Mouse (Mus musculus) MEL (cell line): ENCODE data around the gene Slc25a33. TPM values are rescaled to one million over a fixed set of nuclear protein-coding genes. Genes with fewer than 3 reads are reported as not detected.
A peak's percentile ranks its signal among the peaks of the same experiment; 100 is the strongest.

Experiments used
- DNase-seq: peaks from one replicate; pipeline ENCODE4 v3.0.0; 2011; ENCODE audit warnings: low read depth, low spot score
- H3K27ac ChIP-seq: 2 replicates; pipeline ENCODE4 v1.5.1; 2012; ENCODE audit warnings: low read depth, mild to moderate bottlenecking, control low read depth, low read length, moderate library complexity; ENCODE audit not compliant: control insufficient read depth
- H3K27me3 ChIP-seq, 2 experiments: fragments of 150-350 bp in 1 of 2; sonication (generic) in 1 of 2; 2 replicates each; pipeline ENCODE4 v1.6.1; 2012; ENCODE audit warnings: low read length in 2 of 2, mild to moderate bottlenecking in 2 of 2, improper control_type of control experiment in 1 of 2, moderate library complexity in 1 of 2; ENCODE audit not compliant: insufficient read depth in 2 of 2, control insufficient read depth in 1 of 2
- H3K36me3 ChIP-seq, 2 experiments: 2 replicates each; pipeline ENCODE4 v1.6.1; 2012 to 2014; ENCODE audit warnings: low read length in 2 of 2, improper control_type of control experiment in 1 of 2, inconsistent platforms in 1 of 2, mild to moderate bottlenecking in 1 of 2; ENCODE audit not compliant: insufficient read depth in 2 of 2, control insufficient read depth in 1 of 2
- H3K4me1 ChIP-seq, 2 experiments: fragments of 150-350 bp in 1 of 2; sonication (generic) in 1 of 2; 2 replicates each; pipeline ENCODE4 v1.6.1; 2012; ENCODE audit warnings: low read length in 2 of 2, improper control_type of control experiment in 1 of 2, mild to moderate bottlenecking in 1 of 2; ENCODE audit not compliant: insufficient read depth in 2 of 2, control insufficient read depth in 1 of 2
- H3K4me3 ChIP-seq, 2 experiments: fragments of 150-350 bp in 1 of 2; sonication (generic) in 1 of 2; 2 replicates each; pipeline ENCODE4 v1.5.1; 2012; ENCODE audit warnings: low read depth in 2 of 2, low read length in 2 of 2, mild to moderate bottlenecking in 2 of 2, moderate library complexity in 2 of 2, control low read depth in 1 of 2, improper control_type of control experiment in 1 of 2; ENCODE audit not compliant: control insufficient read depth in 1 of 2, insufficient read depth in 1 of 2
- H3K79me2 ChIP-seq: 2 replicates; pipeline ENCODE4 v1.6.1; 2012; ENCODE audit warnings: mild to moderate bottlenecking, low read length, moderate library complexity; ENCODE audit not compliant: control insufficient read depth, poor library complexity, insufficient read depth
- H3K9ac ChIP-seq: 2 replicates; pipeline ENCODE4 v1.6.1; 2012; ENCODE audit warnings: low read depth, mild to moderate bottlenecking, control low read depth, low read length, moderate library complexity; ENCODE audit not compliant: control insufficient read depth, poor library complexity, severe bottlenecking
- H3K9me3 ChIP-seq: fragments of 150-350 bp; sonication (generic); replicated peaks from 2 replicates; pipeline ENCODE4 v1.6.1; 2012; ENCODE audit warnings: mild to moderate bottlenecking, low read length, improper control_type of control experiment, moderate library complexity; ENCODE audit not compliant: insufficient read depth
- CHD2 ChIP-seq: IDR thresholded peaks from 2 replicates; pipeline ENCODE4 v1.6.1; 2011; ENCODE audit warnings: low read length, improper control_type of control experiment
- ETS1 ChIP-seq: IDR thresholded peaks from 2 replicates; pipeline ENCODE4 v1.6.1; 2012; ENCODE audit warnings: low read depth, mild to moderate bottlenecking, inconsistent platforms, low read length, improper control_type of control experiment, moderate library complexity
- GABPA ChIP-seq: IDR thresholded peaks from 2 replicates; pipeline ENCODE4 v1.6.1; 2012; ENCODE audit warnings: low read depth, mild to moderate bottlenecking, inconsistent platforms, low read length, improper control_type of control experiment, moderate library complexity
- GATA1 ChIP-seq: IDR thresholded peaks from 2 replicates; pipeline ENCODE4 v1.6.1; 2011; ENCODE audit warnings: low read depth, low read length, improper control_type of control experiment
- JUND ChIP-seq: IDR thresholded peaks from 2 replicates; pipeline ENCODE4 v1.6.1; 2011; ENCODE audit warnings: low read depth, mild to moderate bottlenecking, improper control_type of control experiment, low read length
- KAT2A ChIP-seq: conservative IDR thresholded peaks from 2 replicates; pipeline ENCODE4 v1.6.1; 2012; ENCODE audit warnings: low read depth, low read length, improper control_type of control experiment, inconsistent platforms
- MAFK ChIP-seq: IDR thresholded peaks from 2 replicates; pipeline ENCODE4 v1.6.1; 2011; ENCODE audit warnings: low read depth, mild to moderate bottlenecking, low read length, improper control_type of control experiment, borderline replicate concordance
- MAX ChIP-seq: IDR thresholded peaks from 2 replicates; pipeline ENCODE4 v1.6.1; 2011; ENCODE audit warnings: low read length, improper control_type of control experiment
- MYC ChIP-seq: IDR thresholded peaks from 2 replicates; pipeline ENCODE4 v1.6.1; 2011; ENCODE audit warnings: low read depth, mild to moderate bottlenecking, low read length, improper control_type of control experiment, moderate library complexity
- NRF1 ChIP-seq: IDR thresholded peaks from 2 replicates; pipeline ENCODE4 v1.6.1; 2014; ENCODE audit warnings: low read depth, mild to moderate bottlenecking, inconsistent platforms, low read length, improper control_type of control experiment, moderate library complexity; ENCODE audit not compliant: poor library complexity, insufficient read depth, severe bottlenecking
- POLR2A ChIP-seq, 2 experiments: IDR thresholded peaks; 2 replicates each; pipeline ENCODE4 v1.6.1; 2011 to 2012; ENCODE audit warnings: low read length in 2 of 2, mild to moderate bottlenecking in 2 of 2, control low read depth in 1 of 2, improper control_type of control experiment in 1 of 2, low read depth in 1 of 2, moderate library complexity in 1 of 2; ENCODE audit not compliant: control insufficient read depth in 1 of 2, insufficient read depth in 1 of 2, poor library complexity in 1 of 2
- POLR2AphosphoS2 ChIP-seq: IDR thresholded peaks from 2 replicates; pipeline ENCODE4 v1.6.1; 2011; ENCODE audit warnings: low read length, improper control_type of control experiment
- POLR2AphosphoS5 ChIP-seq: IDR thresholded peaks from 2 replicates; pipeline ENCODE4 v1.6.1; 2012; ENCODE audit warnings: low read depth, borderline replicate concordance, mild to moderate bottlenecking, inconsistent platforms, low read length, moderate library complexity, mixed read lengths
- UBTF ChIP-seq: IDR thresholded peaks from 2 replicates; pipeline ENCODE4 v1.6.1; 2012; ENCODE audit warnings: low read depth, mild to moderate bottlenecking, inconsistent platforms, low read length, improper control_type of control experiment, moderate library complexity, borderline replicate concordance; ENCODE audit not compliant: insufficient read depth
- ZC3H11A ChIP-seq: IDR thresholded peaks from 2 replicates; pipeline ENCODE4 v1.6.1; 2012; ENCODE audit warnings: low read depth, mild to moderate bottlenecking, inconsistent platforms, low read length, improper control_type of control experiment
- ZKSCAN1 ChIP-seq: IDR thresholded peaks from 2 replicates; pipeline ENCODE4 v1.6.1; 2012; ENCODE audit warnings: low read depth, mild to moderate bottlenecking, inconsistent platforms, low read length, improper control_type of control experiment, moderate library complexity
- ZMIZ1 ChIP-seq: IDR thresholded peaks from 2 replicates; pipeline ENCODE4 v1.6.1; 2012; ENCODE audit warnings: low read depth, mild to moderate bottlenecking, inconsistent platforms, low read length, improper control_type of control experiment, moderate library complexity
- polyA plus RNA-seq, 2 experiments: library from polyadenylated mRNA; stranded (reverse) in 1 of 2; unstranded in 1 of 2; fragments of >175 nt in 1 of 2; fragments of >200 nt in 1 of 2; gene quantifications; 2 replicates each; pipeline versions ENCODE4 v1.2.1 to v1.2.4; 2012; ENCODE audit warnings: low replicate concordance in 2 of 2, low read depth in 1 of 2; ENCODE audit not compliant: insufficient read length in 2 of 2, insufficient read depth in 1 of 2, missing spikeins in 1 of 2
- total RNA-seq: library from RNA; depleted of rRNA; stranded (reverse); fragments of 300-350 nt; gene quantifications from 2 replicates; pipeline ENCODE4 v1.2.3, GENCODE M21; 2012

Slc25a33 gene
- total and polyA plus RNA-seq, 3 experiments: 20.6 to 103 (median 24.8) TPM

- H3K9me3 ChIP-seq: no peaks in the 10 kb centered on the region
- H3K27ac ChIP-seq: no peak overlapping the region
- TF ChIP-seq KAT2A (no peak), NRF1 (no peak)
- TF ChIP-seq, all 39 proteins: peak for 0
- Histone ChIP-seq H3K4me3 (no peak overlapping the region), H3K79me2 (no peaks in the 10 kb centered on the region), H3K36me3 (peaks cover 0 to 18% of the 10 kb centered on the region in 2 experiments; a peak in 2 of 4 replicates), H3K4me1 (peaks cover 15 to 31% of the 10 kb centered on the region in 2 experiments), H3K9ac (no peak overlapping the region), H3K27me3 (no peaks in the 10 kb centered on the region)
- no peak for DNase-seq
Measured at GRCm38 (mm10) chr4:149798116-149798515, 24.0 kb upstream of the Slc25a33 start.

- Histone ChIP-seq H3K4me1 (peaks cover 19 to 36% of the 10 kb centered on the region in 2 experiments), H3K27me3 (no peaks in the 10 kb centered on the region), H3K9me3 (no peaks in the 10 kb centered on the region), H3K4me3 (peak overlapping the region; percentile 32 to 40), H3K9ac (peak overlapping the region; percentile 69), H3K27ac (peak overlapping the region; percentile 97), H3K36me3 (peaks cover 0 to 24% of the 10 kb centered on the region in 2 experiments; a peak in 2 of 4 replicates), H3K79me2 (no peaks in the 10 kb centered on the region)
- TF ChIP-seq GATA1: no peak
- TF ChIP-seq ZMIZ1: no peak
- TF ChIP-seq NRF1: no peak
- no peak for TF ChIP-seq ZC3H11A
- no peak for TF ChIP-seq MAX
- TF ChIP-seq MYC: no peak
- TF ChIP-seq CHD2: no peak
- no peak for TF ChIP-seq POLR2A (IDR thresholded peaks at IDR 0.05; ENCODE audit: control insufficient read depth in 1 of 2, insufficient read depth in 1 of 2, low read depth in 1 of 2, low read length in 2 of 2, poor library complexity in 1 of 2)
- no peak for TF ChIP-seq UBTF
- no peak for TF ChIP-seq ZKSCAN1
- TF ChIP-seq ETS1: no peak
- no peak for TF ChIP-seq POLR2AphosphoS5
- no peak for TF ChIP-seq GABPA
- no peak for TF ChIP-seq MAFK
- no peak for TF ChIP-seq POLR2AphosphoS2
- no peak for TF ChIP-seq KAT2A
- TF ChIP-seq JUND: no peak
- DNase-seq: peak; percentile 65
Measured at GRCm38 (mm10) chr4:149797220-149797610, 23.1 kb upstream of the Slc25a33 start.
